Mouse (Mus musculus): ENCODE results near the gene Lsg1. TPM values are rescaled to one million over a fixed set of nuclear protein-coding genes. Genes with fewer than 3 reads are reported as not detected.

Gene Lsg1
- polyA plus RNA-seq, 1 experiment from 2014 or later = 87.0 TPM

DNA sequence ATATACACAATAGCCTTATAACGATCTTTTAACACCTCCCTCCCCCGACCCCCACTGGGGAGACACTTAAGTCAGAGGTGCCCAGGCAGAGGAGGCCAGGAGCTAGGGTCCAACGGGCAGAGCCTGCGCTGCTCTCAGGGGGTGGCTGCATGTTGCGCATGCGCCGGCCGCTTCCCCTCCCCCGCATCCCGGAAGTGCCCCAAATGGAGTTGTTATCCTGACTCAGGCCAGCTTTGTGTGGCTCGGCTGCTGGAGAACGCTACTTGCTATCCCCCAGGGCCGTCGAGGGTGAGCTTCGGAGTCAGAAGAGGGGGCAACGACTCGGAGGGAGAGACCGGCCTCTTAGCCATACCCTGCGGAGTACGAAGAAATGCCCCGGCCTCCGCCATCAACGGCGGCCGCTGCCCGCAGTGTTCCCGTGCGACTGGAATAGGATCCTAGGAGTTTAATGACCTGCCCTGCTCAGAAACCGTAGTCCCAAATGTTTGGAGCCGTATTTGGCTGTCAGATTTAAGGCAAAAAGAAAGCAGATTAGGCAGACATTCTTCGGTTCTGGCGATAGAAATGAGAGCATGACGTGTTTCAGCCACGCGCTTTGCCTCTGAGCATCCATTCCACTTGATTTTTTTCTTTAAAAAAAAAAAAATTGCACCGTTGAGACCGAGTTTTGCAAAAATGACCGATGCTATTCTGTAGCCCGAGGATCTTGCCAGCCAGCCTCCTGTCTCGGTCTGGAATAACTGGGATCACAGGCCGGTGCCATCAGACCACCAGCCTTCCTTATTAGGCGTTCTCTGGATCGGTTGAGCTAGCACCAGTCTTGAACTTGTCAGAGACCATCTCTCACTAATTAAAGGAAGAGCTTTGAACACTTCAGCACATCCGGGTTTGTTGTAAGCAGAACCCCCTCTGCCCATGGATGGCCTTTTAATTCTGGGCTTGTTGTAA, 76.6 kb downstream of the Lsg1 start:
- peak overlapping the region; percentile 73 for H3K9ac ChIP-seq (replicated peaks; ENCODE audit: low read length)
- no peaks in the 10 kb centered on the region for H3K27me3 ChIP-seq (ENCODE audit: control insufficient read depth, insufficient read depth, low read length)
- peak; percentile 90 for DNase-seq (ENCODE audit: low spot score)
- H3K4me1 ChIP-seq (ENCODE audit: control insufficient read depth, insufficient read depth, low read length) = no peaks in the 10 kb centered on the region
- WGBS = 5% methylated on average over 44 of the region's 44 CpGs
- H3K36me3 ChIP-seq (replicated peaks; ENCODE audit: control insufficient read depth, insufficient read depth, low read depth, low read length) = no peaks in the 10 kb centered on the region
- no peaks in the 10 kb centered on the region for H3K9me3 ChIP-seq (replicated peaks; ENCODE audit: control insufficient read depth, low read length)
- H3K4me3 ChIP-seq (ENCODE audit: low read depth, low read length) = peak overlapping the region; percentile 57
- peak overlapping the region; percentile 48 for H3K4me2 ChIP-seq (ENCODE audit: low read depth, low read length)
- peak overlapping the region; percentile 81 for H3K27ac ChIP-seq (replicated peaks; ENCODE audit: low read depth, low read length)
- peak; percentile 90 for ATAC-seq (replicated peaks; ENCODE audit: insufficient number of reproducible peaks, low FRiP score, low TSS enrichment, low read depth)

Other genes with a start within 250 kb of the Lsg1 start
- gene Atp13a3, start 181.6 kb downstream of the Lsg1 start, polyA plus RNA-seq (2014; fragmentation: Nextera tagmentation; extraction: Ambion mirVana) = 10.9 and 13.3 TPM in 2 replicates
- 24.3 and 24.7 TPM in 2 replicates for gene Tmem44, start 36.8 kb downstream of the Lsg1 start, polyA plus RNA-seq (2014; fragmentation: Nextera tagmentation; extraction: Ambion mirVana)
- gene Fam43a, start 12.1 kb upstream of the Lsg1 start, polyA plus RNA-seq (2014; fragmentation: Nextera tagmentation; extraction: Ambion mirVana) = 10.4 and 10.9 TPM in 2 replicates

Data from embryonic facial prominence, embryonic 11.5 days (tissue).